Mouse (Mus musculus) heart, embryonic 13.5 days (tissue): ENCODE measurements at regions not wholly inside any gene's neighbourhood (a gene's known extent, or its start where the extent isn't known, plus 50 kb on each side); places are given as distances from the start of the nearest gene placed in this dataset.

Experiments used
- ATAC-seq: fragments of 200-750 bp; cut with Nextera tagmentation; 2 replicates; pipeline ENCODE4 v1.8.0; 2017; ENCODE audit warnings: moderate TSS enrichment; ENCODE audit not compliant: insufficient number of reproducible peaks, low FRiP score, low TSS enrichment; ENCODE audit errors: extremely low read depth
- H3K27ac ChIP-seq: fragments of 300-500 bp; sonication (generic); replicated peaks from 2 replicates; pipeline ENCODE4 v1.5.1; 2015; ENCODE audit warnings: moderate library complexity, mild to moderate bottlenecking, inconsistent platforms
- H3K27me3 ChIP-seq: fragments of 300-500 bp; sonication (generic); replicated peaks from 2 replicates; pipeline ENCODE4 v1.6.1; 2015; ENCODE audit warnings: mild to moderate bottlenecking, inconsistent platforms
- H3K36me3 ChIP-seq: fragments of 300-500 bp; sonication (generic); 2 replicates; pipeline ENCODE4 v1.6.1; 2015; ENCODE audit warnings: mild to moderate bottlenecking, inconsistent platforms
- H3K4me1 ChIP-seq: fragments of 300-500 bp; sonication (generic); 2 replicates; pipeline ENCODE4 v1.6.1; 2015; ENCODE audit warnings: inconsistent platforms
- H3K4me2 ChIP-seq: fragments of 300-500 bp; sonication (generic); 2 replicates; pipeline ENCODE4 v1.6.1; 2015; ENCODE audit warnings: inconsistent platforms, mild to moderate bottlenecking, moderate library complexity
- H3K4me3 ChIP-seq: fragments of 300-500 bp; sonication (generic); 2 replicates; pipeline ENCODE4 v1.5.1; 2015; ENCODE audit warnings: moderate library complexity, mild to moderate bottlenecking, inconsistent platforms
- H3K9ac ChIP-seq: fragments of 300-500 bp; sonication (generic); 2 replicates; pipeline ENCODE4 v1.6.1; 2015; ENCODE audit warnings: inconsistent platforms, mild to moderate bottlenecking, moderate library complexity
- H3K9me3 ChIP-seq: fragments of 300-500 bp; sonication (generic); 2 replicates; pipeline ENCODE4 v1.6.1; 2016; ENCODE audit warnings: inconsistent platforms
- WGBS: fragments of 180-500 bp; shearing (Covaris S2); methylation state at CpG from one replicate; pipeline ENCODE4 v1.1.7; 2015; ENCODE audit warnings: mixed read lengths; 5-methylcytosine and 5-hydroxymethylcytosine counted together

GRCm38 (mm10) chr12:107700317-107700716 is 211.9 kb downstream of the 3110018I06Rik start:
- H3K4me3 ChIP-seq: no peak overlapping the region
- H3K4me2 ChIP-seq: no peak overlapping the region
- 57% methylated on average over 5 of the region's 5 CpGs for WGBS
- H3K36me3 ChIP-seq: no peaks in the 10 kb centered on the region
- ATAC-seq: no peak
- no peak overlapping the region for H3K27ac ChIP-seq
- H3K4me1 ChIP-seq: peaks cover 5% of the 10 kb centered on the region; the same call in 1 of the 2 replicates
- no peaks in the 10 kb centered on the region for H3K27me3 ChIP-seq
- H3K9me3 ChIP-seq: no peaks in the 10 kb centered on the region
- no peak overlapping the region for H3K9ac ChIP-seq

DNA sequence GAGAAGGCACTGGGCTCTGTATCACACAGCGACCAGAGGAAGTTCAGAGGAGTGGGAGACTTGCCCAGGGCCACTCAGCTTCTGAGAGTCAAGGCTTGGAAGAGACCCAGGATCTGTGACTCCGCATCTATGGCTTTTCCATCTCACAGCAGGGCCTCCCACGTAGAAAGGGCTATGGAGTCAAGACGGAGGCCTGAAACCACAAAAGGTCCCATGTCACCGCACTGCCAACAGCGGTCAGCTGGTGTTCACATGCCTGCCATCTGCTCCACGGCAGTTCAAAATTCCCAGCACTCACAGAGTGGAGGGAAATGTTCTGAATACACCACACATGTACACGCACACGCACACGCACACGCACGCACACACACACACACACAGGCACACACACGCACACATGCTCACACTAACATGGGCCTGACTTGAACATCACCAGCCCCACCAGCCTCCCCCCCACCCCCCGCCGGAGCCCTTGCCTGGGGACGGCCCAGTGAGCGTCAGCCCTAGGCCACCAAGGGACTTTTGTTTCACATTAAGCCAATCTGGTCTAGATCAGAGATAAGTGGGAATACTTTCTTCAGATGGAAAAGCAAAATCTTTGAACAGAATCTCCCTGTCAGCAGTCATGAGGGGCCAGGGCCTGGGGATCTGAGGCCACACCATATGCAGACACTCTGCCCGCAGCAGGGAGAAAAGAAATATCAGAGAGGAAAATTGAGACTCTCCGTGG is 212.6 kb downstream of the 3110018I06Rik start:
- H3K9me3 ChIP-seq: no peaks in the 10 kb centered on the region
- ATAC-seq: no peak
- 77% methylated on average over 19 of the region's 19 CpGs for WGBS
- no peak overlapping the region for H3K4me3 ChIP-seq
- no peaks in the 10 kb centered on the region for H3K27me3 ChIP-seq
- H3K4me2 ChIP-seq: no peak overlapping the region
- H3K27ac ChIP-seq: no peak overlapping the region
- no peak overlapping the region for H3K9ac ChIP-seq
- no peaks in the 10 kb centered on the region for H3K36me3 ChIP-seq
- H3K4me1 ChIP-seq: peaks cover 5% of the 10 kb centered on the region; the same call in 1 of the 2 replicates

GRCm38 (mm10) chr12:107708812-107709211 is 220.4 kb downstream of the 3110018I06Rik start:
- Histone ChIP-seq H3K36me3 (no peaks in the 10 kb centered on the region), H3K4me2 (no peak overlapping the region), H3K4me1 (no peaks in the 10 kb centered on the region), H3K4me3 (no peak overlapping the region), H3K27ac (no peak overlapping the region), H3K9ac (no peak overlapping the region), H3K9me3 (peaks cover 11% of the 10 kb centered on the region), H3K27me3 (0 out of 2 replicates have a peak, but pooled peaks cover 3% of the 10 kb centered on the region)
- 81% methylated on average over 6 of the region's 6 CpGs for WGBS
- no peak for ATAC-seq

DNA sequence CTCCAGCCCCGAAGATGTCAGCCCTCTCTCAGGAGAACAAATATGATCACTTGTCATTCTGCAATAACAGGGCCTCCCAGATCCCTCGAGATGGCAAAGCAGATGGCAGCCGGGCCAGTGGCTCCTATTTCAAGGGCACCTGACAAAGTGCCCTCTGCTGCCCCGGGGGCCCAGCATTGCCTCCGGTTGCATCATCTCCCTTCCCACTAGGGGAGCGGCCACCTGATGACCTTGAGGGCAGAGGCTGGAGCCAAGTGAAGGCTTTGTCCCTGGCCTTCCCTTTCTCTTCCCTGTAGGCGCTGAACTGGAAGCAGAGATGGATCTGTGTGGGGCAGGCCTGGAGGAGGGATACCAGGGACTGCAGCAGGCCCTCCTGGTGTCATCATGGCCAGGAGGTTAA is 222.6 kb downstream of the 3110018I06Rik start:
- no peak overlapping the region for H3K4me2 ChIP-seq
- H3K4me1 ChIP-seq: no peaks in the 10 kb centered on the region
- WGBS: 60% methylated on average over 7 of the region's 7 CpGs
- H3K4me3 ChIP-seq: no peak overlapping the region
- no peak overlapping the region for H3K9ac ChIP-seq
- no peak overlapping the region for H3K27ac ChIP-seq
- ATAC-seq: no peak
- 0 out of 2 replicates have a peak, but pooled peaks cover 3% of the 10 kb centered on the region for H3K27me3 ChIP-seq
- H3K9me3 ChIP-seq: peaks cover 11% of the 10 kb centered on the region
- H3K36me3 ChIP-seq: no peaks in the 10 kb centered on the region

DNA sequence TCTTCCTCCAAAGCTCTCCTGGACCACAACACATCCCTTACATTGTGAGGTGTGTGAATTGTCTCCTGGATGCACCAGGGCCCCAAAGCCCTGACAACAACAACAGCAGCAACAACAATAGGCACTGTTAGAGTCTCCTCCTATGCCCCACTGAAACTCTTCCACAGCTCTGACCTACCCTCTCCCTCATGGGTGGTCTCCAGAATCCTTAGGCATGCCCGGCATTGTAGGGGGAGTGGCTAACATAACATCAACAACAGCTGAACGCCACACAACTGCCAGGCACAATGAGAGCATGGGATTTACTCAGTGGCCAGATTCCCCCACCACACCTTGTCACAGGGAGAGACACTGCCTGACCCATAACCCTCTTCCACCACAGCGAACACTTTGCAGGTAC is 223.2 kb downstream of the 3110018I06Rik start:
- ATAC-seq: no peak
- no peak overlapping the region for H3K9ac ChIP-seq
- H3K27me3 ChIP-seq: 0 out of 2 replicates have a peak, but pooled peaks cover 3% of the 10 kb centered on the region
- 48% methylated on average over 3 of the region's 3 CpGs for WGBS
- no peak overlapping the region for H3K4me3 ChIP-seq
- no peaks in the 10 kb centered on the region for H3K36me3 ChIP-seq
- no peaks in the 10 kb centered on the region for H3K4me1 ChIP-seq
- H3K9me3 ChIP-seq: peaks cover 11% of the 10 kb centered on the region
- H3K4me2 ChIP-seq: no peak overlapping the region
- H3K27ac ChIP-seq: no peak overlapping the region

DNA sequence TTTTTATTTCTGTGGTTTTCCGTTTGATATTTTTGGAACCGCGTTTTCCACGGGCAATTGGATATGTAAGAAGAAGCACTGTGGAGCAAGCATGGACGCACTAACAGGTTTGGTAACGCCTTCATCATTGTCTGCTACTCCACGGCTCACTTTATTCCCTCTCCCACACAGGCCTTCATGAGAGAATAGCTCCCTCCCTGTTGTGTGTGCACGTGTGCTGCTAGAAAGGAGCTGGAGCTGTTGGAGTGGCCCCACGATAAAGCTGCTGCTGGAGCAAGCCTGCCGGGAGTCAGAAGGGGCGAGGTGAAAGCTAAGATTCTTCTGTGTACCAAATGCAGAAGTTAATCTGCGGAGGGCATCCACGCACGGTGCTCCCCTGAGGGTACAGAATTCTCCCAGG is 224.8 kb downstream of the 3110018I06Rik start:
- Histone ChIP-seq H3K36me3 (no peaks in the 10 kb centered on the region), H3K27me3 (0 out of 2 replicates have a peak, but pooled peaks cover 3% of the 10 kb centered on the region), H3K4me1 (peaks cover 5% of the 10 kb centered on the region), H3K4me2 (no peak overlapping the region), H3K9me3 (no peaks in the 10 kb centered on the region), H3K9ac (no peak overlapping the region), H3K4me3 (no peak overlapping the region), H3K27ac (no peak overlapping the region)
- no peak for ATAC-seq
- 64% methylated on average over 14 of the region's 14 CpGs for WGBS

DNA sequence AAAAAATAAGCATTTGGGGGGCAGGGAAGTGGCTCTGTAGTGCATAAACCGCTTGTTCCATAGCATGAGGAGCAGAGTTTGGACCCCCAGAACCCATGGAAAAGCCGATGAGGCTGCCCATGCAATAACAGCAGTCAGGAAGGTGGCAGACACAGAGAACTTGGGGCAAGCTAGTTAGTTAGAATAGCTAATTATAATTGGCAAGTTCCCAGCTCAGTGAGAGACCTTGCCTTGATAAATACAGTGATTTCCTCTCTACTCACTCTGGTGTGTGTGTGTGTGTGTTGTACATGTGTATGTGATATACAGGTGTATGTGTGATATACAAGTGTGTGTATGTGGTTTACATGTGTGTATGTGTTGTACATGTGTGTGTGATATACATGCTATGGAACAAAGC is 226.4 kb downstream of the 3110018I06Rik start:
- Histone ChIP-seq H3K4me1 (peaks cover 6% of the 10 kb centered on the region), H3K4me2 (no peak overlapping the region), H3K27ac (no peak overlapping the region), H3K36me3 (no peaks in the 10 kb centered on the region), H3K4me3 (no peak overlapping the region), H3K9ac (no peak overlapping the region), H3K9me3 (no peaks in the 10 kb centered on the region), H3K27me3 (0 out of 2 replicates have a peak, but pooled peaks cover 3% of the 10 kb centered on the region)
- no peak for ATAC-seq
- WGBS: 69% methylated on average over 2 of the region's 2 CpGs

- Histone ChIP-seq H3K36me3 (no peaks in the 10 kb centered on the region), H3K4me1 (peaks cover 6% of the 10 kb centered on the region), H3K9ac (no peak overlapping the region), H3K27ac (no peak overlapping the region), H3K4me3 (no peak overlapping the region), H3K27me3 (no peaks in the 10 kb centered on the region), H3K9me3 (no peaks in the 10 kb centered on the region), H3K4me2 (no peak overlapping the region)
- ATAC-seq: no peak
- 46% methylated on average over 6 of the region's 6 CpGs for WGBS
Measured at GRCm38 (mm10) chr12:107715871-107716270, 227.4 kb downstream of the 3110018I06Rik start.

DNA sequence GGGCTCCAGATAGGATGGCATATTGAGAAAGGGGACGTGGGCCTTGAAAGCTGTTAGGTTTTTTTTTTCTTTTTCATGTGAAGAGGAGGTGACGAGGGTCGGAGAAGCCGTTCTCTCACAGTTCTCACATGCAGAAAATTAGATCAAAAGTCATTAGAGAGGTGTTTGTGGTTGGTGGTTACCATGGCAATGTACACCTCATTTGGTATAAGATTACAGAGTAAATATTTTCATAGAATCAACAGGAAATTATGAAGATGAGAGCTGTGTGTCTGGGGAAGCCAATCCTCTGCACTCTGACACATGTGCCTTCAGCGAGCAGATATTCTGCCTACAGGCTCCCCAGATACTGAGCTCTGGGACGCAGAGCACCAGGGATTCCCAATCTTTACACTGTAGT is 232.5 kb downstream of the 3110018I06Rik start:
- no peak overlapping the region for H3K4me3 ChIP-seq
- no peaks in the 10 kb centered on the region for H3K27me3 ChIP-seq
- no peak overlapping the region for H3K27ac ChIP-seq
- no peak overlapping the region for H3K4me2 ChIP-seq
- no peaks in the 10 kb centered on the region for H3K36me3 ChIP-seq
- H3K9ac ChIP-seq: no peak overlapping the region
- no peaks in the 10 kb centered on the region for H3K9me3 ChIP-seq
- WGBS: 75% methylated on average over 6 of the region's 6 CpGs
- peaks cover 6% of the 10 kb centered on the region for H3K4me1 ChIP-seq
- ATAC-seq: no peak

DNA sequence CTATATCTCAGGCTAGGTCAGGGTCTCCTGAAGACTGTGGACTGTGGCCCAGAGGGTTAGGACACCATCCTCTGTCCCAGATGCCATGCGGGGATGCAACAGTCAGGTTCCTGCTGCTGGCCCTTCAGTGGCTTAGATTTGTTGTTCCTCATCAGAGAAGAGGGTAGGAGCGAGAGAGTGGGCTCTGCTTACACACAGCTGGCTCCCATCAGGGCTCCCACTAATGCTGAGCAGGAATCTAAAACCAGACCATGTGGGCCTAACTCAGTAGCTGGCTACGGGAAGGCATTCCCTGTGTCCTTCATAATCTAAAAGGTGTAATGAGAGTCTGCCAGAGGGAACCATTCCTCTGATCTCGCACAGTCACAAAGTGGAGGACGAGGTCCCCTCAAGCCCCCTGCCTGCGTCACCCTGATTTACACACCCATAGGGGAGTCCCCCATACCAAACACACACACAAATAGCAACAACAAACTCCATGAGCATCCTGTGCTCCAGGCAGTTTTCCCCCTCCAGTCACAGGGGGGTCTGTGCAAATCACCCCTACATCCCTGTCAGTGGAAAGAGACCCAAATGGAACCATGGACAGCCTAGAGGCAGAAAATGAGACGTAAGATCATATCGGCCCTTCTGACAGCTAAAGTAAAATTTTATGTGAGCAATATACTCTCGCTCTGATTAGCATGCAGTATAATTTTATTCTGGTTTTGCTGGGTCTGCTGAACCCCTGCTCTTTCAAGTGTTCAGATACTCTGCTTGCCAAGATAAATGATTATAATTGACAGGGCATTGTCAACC is 234.8 kb downstream of the 3110018I06Rik start:
- Histone ChIP-seq H3K4me2 (no peak overlapping the region), H3K27ac (no peak overlapping the region), H3K27me3 (no peaks in the 10 kb centered on the region), H3K9ac (no peak overlapping the region), H3K36me3 (no peaks in the 10 kb centered on the region), H3K4me3 (no peak overlapping the region), H3K4me1 (peaks cover under 1% of the 10 kb centered on the region; the same call in 1 of the 2 replicates), H3K9me3 (peaks cover 5% of the 10 kb centered on the region; the same call in 1 of the 2 replicates)
- 75% methylated on average over 9 of the region's 9 CpGs for WGBS
- ATAC-seq: no peak

DNA sequence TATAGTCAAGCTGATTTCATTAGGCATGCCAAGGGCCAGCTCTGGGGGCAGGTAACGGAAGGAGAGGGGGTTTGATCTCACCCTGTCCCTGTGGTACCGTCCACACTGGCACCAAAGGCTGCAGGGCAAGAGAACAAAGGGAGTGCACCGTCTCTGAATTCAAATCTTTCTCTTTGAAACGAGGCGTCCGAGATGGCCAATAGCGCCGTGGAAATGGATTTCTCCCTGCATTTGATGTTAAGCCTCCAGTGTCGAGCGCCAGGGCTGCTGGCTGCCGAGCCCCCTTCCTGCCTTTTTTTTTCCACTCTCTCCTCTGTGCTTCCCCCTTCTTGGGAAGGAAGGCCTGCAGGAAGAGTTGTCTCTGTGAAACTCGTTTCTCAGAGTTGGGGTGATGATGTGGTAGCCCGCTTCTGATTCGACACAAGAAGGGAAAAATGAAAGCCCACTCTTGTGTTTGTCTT is 235.5 kb downstream of the 3110018I06Rik start:
- ATAC-seq: no peak
- Histone ChIP-seq H3K9me3 (peaks cover 5% of the 10 kb centered on the region; the same call in 1 of the 2 replicates), H3K9ac (no peak overlapping the region), H3K4me1 (no peaks in the 10 kb centered on the region), H3K4me2 (no peak overlapping the region), H3K36me3 (no peaks in the 10 kb centered on the region), H3K27me3 (no peaks in the 10 kb centered on the region), H3K27ac (no peak overlapping the region), H3K4me3 (no peak overlapping the region)
- 63% methylated on average over 14 of the region's 14 CpGs for WGBS
